Mouse (Mus musculus) CH12.LX (cell line): ENCODE results near the gene Cdc123.

Experiments used
- CTCF ChIP-seq, 2 experiments: IDR thresholded peaks in 1 of 2; conservative IDR thresholded peaks in 1 of 2; 2 replicates each; pipeline ENCODE4 v1.5.1; 2011 to 2012; ENCODE audit warnings: low read depth in 2 of 2, low read length in 2 of 2, improper control_type of control experiment in 1 of 2, inconsistent platforms in 1 of 2, mild to moderate bottlenecking in 1 of 2, moderate library complexity in 1 of 2
- EP300 ChIP-seq: IDR thresholded peaks from 2 replicates; pipeline ENCODE4 v1.6.1; 2011; ENCODE audit warnings: low read length, improper control_type of control experiment
- KAT2A ChIP-seq: IDR thresholded peaks from 2 replicates; pipeline ENCODE4 v1.6.1; 2012; ENCODE audit warnings: low read length, improper control_type of control experiment, inconsistent platforms; ENCODE audit not compliant: insufficient replicate concordance
- MAFK ChIP-seq: IDR thresholded peaks from 2 replicates; pipeline ENCODE4 v1.6.1; 2011; ENCODE audit warnings: low read length, improper control_type of control experiment; ENCODE audit not compliant: insufficient replicate concordance
- MAZ ChIP-seq: IDR thresholded peaks from 2 replicates; pipeline ENCODE4 v1.6.1; 2012; ENCODE audit warnings: low read depth, mild to moderate bottlenecking, inconsistent platforms, low read length, improper control_type of control experiment, moderate library complexity
- NRF1 ChIP-seq: IDR thresholded peaks from 2 replicates; pipeline ENCODE4 v1.6.1; 2014; ENCODE audit warnings: low read depth, mild to moderate bottlenecking, inconsistent platforms, low read length, improper control_type of control experiment, moderate library complexity
- PAX5 ChIP-seq: IDR thresholded peaks from 2 replicates; pipeline ENCODE4 v1.6.1; 2012; ENCODE audit warnings: low read length, inconsistent platforms, mixed read lengths
- POLR2AphosphoS2 ChIP-seq: IDR thresholded peaks from 2 replicates; pipeline ENCODE4 v1.6.1; 2011; ENCODE audit warnings: low read depth, low read length, improper control_type of control experiment
- TBP ChIP-seq: conservative IDR thresholded peaks from 2 replicates; pipeline ENCODE4 v1.6.1; 2011; ENCODE audit warnings: low read depth, low read length, improper control_type of control experiment
- TCF12 ChIP-seq: IDR thresholded peaks from 2 replicates; pipeline ENCODE4 v1.6.1; 2014; ENCODE audit warnings: low read depth, mild to moderate bottlenecking, inconsistent platforms, low read length, improper control_type of control experiment
- ZKSCAN1 ChIP-seq: IDR thresholded peaks from 2 replicates; pipeline ENCODE4 v1.6.1; 2012; ENCODE audit warnings: low read depth, inconsistent platforms, low read length, improper control_type of control experiment, borderline replicate concordance
- ZNF384 ChIP-seq: IDR thresholded peaks from 2 replicates; pipeline ENCODE4 v1.6.1; 2012; ENCODE audit warnings: low read depth, low read length, improper control_type of control experiment, inconsistent platforms

GRCm38 (mm10) chr2:5824685-5825084, 20.3 kb downstream of the Cdc123 start:
- TF ChIP-seq CTCF (conservative IDR thresholded peaks at IDR 0.05 in 1 of 2, IDR thresholded peaks at IDR 0.05 in 1 of 2; ENCODE audit: low read depth in 2 of 2, low read length in 2 of 2), result no peak
- TF ChIP-seq KAT2A, result no peak
- no peak for TF ChIP-seq ZKSCAN1
- no peak for TF ChIP-seq ZNF384
- no peak for TF ChIP-seq NRF1
- TF ChIP-seq TBP, result no peak
- TF ChIP-seq PAX5, result no peak
- no peak for TF ChIP-seq POLR2AphosphoS2
- TF ChIP-seq MAZ, result no peak
- no peak for TF ChIP-seq MAFK
- TF ChIP-seq EP300, result no peak
- TF ChIP-seq TCF12, result no peak
